Mouse (Mus musculus) brain, embryonic 14.5 days (tissue): ENCODE data around the gene Ppp6r3. TPM values are rescaled to one million over a fixed set of nuclear protein-coding genes. Genes with fewer than 3 reads are reported as not detected.

Experiments used
- DNase-seq: peaks from one replicate; pipeline ENCODE4 v3.0.0-alpha.2; 2011; ENCODE audit warnings: low read depth
- CTCF ChIP-seq: fragments of 200-500 bp; IDR thresholded peaks from 2 replicates; pipeline ENCODE4 v1.5.1; 2012; ENCODE audit warnings: inconsistent platforms, mild to moderate bottlenecking, moderate library complexity, borderline replicate concordance; ENCODE audit not compliant: insufficient read depth, insufficient read length; ENCODE audit errors: extremely low read depth
- POLR2A ChIP-seq: fragments of 200-500 bp; IDR thresholded peaks from 2 replicates; pipeline ENCODE4 v1.6.1; 2012; ENCODE audit warnings: mild to moderate bottlenecking, inconsistent platforms, borderline replicate concordance; ENCODE audit not compliant: poor library complexity, insufficient read depth, insufficient read length, severe bottlenecking; ENCODE audit errors: extremely low read depth
- polyA plus RNA-seq: library from polyadenylated mRNA; depleted of rRNA; stranded (reverse); fragments of >200 nt; gene quantifications from 2 replicates; pipeline ENCODE4 v1.2.3, GENCODE M21; 2012

The Ppp6r3 gene
- polyA plus RNA-seq, 1 experiment: 118 TPM

DNA sequence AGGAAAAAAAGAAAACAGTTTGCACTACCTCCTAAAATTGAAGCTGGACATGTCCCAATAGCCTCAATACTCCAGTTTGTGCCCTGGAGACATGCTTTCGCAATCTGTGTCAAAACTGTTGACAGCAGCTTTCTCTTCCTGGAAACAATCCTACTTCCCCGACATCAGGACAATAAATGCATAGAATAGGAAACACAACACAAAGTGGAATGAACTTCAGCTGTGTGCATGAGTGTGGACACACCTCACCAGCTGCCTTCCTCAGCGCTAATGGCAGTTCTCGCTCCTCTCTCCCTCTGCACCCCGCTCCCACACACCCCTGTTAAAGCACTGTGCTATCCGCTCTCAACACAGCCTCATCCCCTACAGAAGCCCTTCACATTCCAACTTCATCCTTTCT, 12.8 kb downstream of the Ppp6r3 start:
- peak; percentile 18 for DNase-seq
- TF ChIP-seq CTCF: no peak
- no peak for TF ChIP-seq POLR2A

DNA sequence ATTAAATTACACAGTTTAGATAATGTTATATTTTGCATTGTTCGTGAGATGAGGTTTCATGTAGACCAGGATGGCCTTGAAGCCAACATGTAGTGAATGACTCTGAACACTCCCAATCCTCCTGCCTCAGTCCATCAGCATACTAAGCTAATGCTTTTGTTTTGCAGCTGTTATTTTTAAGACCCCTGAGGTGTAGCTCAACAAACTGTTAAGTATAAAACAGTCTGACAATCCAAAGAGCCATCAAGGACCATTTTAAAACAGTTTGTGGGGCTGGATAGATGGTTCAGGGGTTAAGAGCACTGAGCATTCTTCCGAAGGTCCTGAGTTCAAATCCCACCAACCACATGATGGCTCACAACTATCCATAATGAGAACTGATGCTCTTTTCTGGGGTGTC, 13.3 kb downstream of the Ppp6r3 start:
- no peak for TF ChIP-seq CTCF
- TF ChIP-seq POLR2A: no peak
- no peak for DNase-seq

DNA sequence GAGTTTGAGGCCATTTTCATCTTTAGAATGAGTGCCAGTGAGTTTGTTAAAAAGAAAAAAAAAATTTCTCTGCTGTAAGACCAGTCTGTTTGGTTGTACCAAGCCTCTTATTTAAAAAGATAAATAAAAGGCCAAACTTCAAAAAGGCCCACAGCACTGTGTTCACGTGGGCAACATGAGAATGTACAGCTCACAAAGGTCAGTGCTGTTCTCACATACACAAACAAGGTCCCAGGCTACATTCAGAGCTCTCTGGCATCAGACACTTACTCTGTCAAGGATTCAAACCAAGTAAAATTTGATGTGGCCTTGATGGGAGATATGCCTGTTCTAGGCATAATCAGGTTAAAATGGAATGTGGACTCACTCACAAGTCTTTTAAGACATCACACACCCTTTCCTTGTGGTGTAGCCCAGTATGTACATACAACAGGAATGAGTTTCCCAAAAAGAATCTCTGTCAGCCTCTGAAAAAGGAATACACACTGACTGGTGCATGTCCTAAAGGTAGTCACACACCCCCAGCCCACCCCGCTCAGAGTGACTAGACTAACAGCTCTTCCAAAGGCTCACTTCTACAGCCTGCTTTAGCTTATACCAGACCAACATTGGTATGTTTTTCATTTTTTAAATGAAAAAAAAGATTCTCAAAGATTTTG, 19.3 kb downstream of the Ppp6r3 start:
- TF ChIP-seq CTCF (no peak), POLR2A (no peak)
- DNase-seq: no peak

DNA sequence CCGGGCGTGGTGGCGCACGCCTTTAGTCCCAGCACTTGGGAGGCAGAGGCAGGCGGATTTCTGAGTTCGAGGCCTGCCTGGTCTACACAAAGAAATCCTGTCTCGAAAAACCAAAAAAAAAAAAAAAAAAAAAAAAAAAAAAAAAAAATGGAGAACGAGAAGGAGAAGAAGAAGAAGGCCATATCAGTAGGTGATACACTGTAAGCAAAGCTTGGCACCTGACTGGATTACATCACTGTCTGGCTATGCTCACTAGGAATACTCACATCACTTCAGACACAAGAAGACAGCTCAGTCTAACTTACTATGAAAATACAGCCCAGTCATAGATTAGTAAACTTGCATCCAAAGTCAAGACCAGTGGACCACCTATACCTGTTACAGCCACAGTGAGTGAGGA, 20.8 kb downstream of the Ppp6r3 start:
- no peak for DNase-seq
- TF ChIP-seq POLR2A (no peak), CTCF (no peak)

DNA sequence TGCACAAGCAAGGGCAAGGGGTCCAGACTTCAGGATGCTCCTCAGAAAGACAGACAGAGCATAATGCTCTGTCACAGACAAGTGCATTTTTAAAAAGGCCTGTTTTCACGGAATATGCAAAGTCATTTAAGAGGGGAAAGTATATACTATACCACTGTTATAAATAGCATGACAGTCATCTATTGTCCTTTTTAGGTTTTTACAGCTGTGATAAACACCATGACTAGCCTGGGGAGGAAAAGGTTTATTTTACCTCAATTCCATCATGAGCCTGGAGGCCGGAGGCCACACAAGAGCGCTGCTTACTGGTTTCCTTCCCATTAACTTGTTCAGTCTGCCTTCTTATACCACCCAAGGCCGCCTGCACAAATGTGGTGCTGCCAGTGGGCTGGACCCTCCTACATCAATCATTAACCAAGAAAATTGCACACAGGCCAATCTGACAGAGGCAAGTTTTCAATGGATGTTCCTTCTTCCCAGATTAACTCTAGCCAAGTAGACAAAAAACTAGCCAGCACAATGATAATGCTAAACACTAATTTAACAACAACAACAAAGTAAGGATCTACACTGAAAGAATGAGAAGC, 23.9 kb downstream of the Ppp6r3 start:
- TF ChIP-seq POLR2A (no peak), CTCF (no peak)
- no peak for DNase-seq

DNA sequence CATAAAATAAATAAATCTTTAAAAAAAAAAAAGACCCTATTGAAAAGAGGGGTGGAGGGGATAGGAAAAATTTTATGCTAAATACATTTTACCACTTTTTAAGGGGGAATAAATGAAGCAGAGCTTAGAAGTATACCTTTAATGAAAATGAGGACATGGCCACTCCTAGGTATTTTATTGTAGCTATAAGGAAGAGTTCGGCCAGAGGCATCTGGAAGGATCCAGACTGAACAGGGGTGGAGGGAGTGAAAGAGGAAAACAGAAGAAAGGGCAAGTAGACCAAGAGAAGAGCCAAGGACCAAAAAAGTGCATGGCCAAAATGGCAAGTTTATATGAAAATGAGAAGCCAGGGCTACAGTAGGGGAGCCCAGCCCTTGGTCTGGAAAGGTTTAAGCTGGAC, 25.4 kb downstream of the Ppp6r3 start:
- no peak for TF ChIP-seq CTCF
- no peak for TF ChIP-seq POLR2A
- no peak for DNase-seq

DNA sequence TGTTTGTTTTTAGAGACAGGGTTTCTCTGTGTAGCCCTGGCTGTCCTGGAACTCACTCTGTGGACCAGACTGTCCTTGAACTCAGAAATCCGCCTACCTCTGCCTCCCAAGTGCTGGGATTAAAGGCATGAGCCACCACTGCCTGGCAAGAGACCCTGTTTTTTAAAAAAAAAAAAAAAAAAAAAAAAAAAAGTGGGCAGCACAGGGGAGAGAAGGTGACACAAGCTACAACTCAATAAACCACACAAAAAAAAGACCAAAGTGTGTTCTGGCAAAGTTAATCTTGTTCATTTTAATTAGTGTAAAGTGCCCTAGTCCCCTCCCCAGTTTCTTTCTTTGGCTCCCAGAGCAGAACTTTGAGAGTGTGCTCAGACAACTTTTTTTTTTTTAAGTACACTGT, 26.3 kb downstream of the Ppp6r3 start:
- no peak for DNase-seq

DNA sequence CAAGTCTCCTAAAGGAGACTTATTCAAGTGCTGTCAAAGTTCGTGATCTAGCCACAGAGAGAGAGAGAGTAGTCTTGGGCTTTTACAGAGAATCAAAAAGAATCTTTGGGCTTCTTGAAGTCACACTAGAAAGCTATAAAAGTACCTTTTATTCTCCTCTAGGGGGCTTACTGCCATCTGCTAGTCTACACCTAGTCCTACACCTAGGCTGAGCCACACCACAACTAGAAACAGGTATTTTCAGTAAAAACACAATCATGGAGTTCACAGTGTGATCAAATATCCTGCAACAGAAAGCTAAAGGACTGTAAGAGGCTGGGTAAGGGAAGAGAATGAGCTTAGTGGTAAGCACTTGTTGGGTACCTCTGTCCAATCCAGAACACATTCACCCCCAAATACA, 27.2 kb downstream of the Ppp6r3 start:
- TF ChIP-seq CTCF (no peak), POLR2A (no peak)
- DNase-seq: no peak

More for the DNA sequence above, 26.3 kb downstream of the Ppp6r3 start:
- no peak for TF ChIP-seq CTCF
- TF ChIP-seq POLR2A: no peak

DNA sequence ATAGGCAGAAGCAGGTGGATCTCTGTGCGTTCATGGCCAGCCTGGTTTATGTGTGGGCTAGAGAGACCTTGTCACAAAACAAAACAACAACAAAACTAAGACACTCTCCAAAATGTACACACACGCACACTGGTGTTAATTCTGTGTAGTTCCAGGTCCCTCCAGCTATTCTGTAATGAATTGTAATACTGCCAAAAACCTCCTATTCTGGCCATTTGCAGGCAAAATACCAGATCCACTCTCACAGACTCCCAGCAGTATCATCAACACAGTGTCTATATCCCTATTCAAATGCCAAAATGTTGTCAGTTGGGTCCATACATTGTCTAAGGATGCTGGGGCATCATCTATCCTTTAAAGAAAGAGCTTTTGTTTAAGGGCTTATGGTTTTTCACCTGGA, 30.6 kb downstream of the Ppp6r3 start:
- TF ChIP-seq POLR2A (no peak), CTCF (no peak)
- DNase-seq: no peak

DNA sequence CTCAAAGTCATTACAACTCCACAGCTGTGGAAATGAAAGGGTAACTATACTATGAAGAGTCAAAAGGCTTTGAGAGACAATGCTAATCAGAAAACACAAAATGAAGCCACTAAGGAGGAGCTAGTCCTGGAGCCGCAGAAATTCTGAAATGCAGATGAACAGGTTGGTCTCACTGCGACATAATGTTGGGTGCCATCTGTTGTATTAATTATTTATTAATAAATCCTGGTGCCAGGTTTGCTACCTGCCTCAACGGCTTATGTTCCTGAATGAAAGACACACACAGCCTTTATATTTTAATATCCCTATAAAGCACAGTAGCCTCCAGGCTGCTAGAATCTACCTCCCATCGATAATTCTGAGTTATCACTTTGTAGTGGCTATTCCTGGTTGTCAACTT, 33.0 kb downstream of the Ppp6r3 start:
- TF ChIP-seq CTCF: no peak
- no peak for TF ChIP-seq POLR2A
- no peak for DNase-seq

DNA sequence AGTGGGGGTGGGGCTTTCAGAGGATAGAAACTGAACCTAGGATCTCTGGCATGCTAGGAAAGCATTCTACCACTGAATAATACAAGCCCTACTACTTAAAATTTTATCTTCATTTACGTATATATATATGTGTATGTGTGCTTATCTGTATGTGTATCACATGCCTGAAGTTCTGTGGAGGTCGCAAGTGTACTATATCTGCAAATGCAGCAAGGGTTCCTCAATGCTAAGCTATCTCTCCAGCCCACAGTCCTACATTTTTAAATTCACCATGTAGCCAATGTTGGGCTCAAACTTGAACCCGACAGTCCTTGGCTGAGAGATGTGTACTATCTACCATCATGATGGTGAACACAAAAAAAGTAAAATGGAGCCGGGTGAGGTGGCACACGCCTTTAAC, 34.6 kb downstream of the Ppp6r3 start:
- no peak for TF ChIP-seq CTCF
- TF ChIP-seq POLR2A: no peak

DNA sequence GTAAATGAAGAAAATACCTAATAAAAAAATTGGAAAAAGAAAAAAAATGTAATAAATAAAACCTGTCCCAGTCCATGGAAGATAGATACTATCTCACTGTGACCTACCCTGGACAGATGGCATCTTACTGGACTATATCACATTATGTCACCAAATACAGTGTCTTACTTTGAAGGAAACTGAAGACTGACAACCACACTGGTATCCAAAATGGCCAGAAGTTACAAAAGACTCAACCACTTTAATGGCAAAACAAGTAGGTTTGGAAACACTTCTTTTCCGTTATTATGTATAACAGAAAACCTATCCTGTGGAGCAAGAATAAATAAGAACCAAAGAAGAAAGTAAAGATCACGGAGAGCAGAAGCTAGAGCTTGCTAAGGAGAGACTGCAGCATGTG, 35.3 kb downstream of the Ppp6r3 start:
- no peak for TF ChIP-seq CTCF
- TF ChIP-seq POLR2A: no peak

More for the DNA sequence above, 34.6 kb downstream of the Ppp6r3 start:
- no peak for DNase-seq

More for the DNA sequence above, 35.3 kb downstream of the Ppp6r3 start:
- no peak for DNase-seq
